Mouse (Mus musculus) erythroblast, embryonic 14.5 days (primary cell): Measurements from ENCODE around the gene Inpp4b.
"Not testable (repeated sequence)": the region's sequence is repeated elsewhere in the genome, so short reads cannot be mapped to it uniquely, and the experiment has no call there.

Source experiments
- GATA1 ChIP-seq: IDR thresholded peaks from 2 replicates; pipeline ENCODE4 v1.6.1; 2012; ENCODE audit warnings: low read length, inconsistent platforms, mixed read lengths
- TAL1 ChIP-seq: IDR thresholded peaks from 3 replicates; pipeline ENCODE4 v1.6.1; 2012; ENCODE audit warnings: low read length, inconsistent platforms, mixed read lengths

DNA sequence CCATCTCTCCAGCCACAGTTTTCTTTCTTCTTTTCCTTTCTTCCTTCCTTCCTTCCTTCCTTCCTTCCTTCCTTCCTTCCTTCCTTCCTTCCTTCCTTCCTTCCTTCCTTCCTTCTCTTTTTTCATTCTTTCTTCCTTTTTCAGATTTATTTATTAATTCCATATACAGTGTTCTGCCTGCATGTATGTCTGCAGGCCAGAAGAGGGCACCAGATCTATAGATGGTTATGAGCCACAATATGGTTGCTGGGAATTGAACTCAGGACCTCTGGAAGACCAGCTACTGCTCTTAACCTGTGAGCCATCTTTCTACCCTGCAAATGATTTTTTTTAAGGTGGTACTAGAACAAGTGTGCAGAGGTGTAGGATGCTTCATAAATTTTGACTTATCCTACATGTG is 689.7 kb downstream of the Inpp4b start:
- not testable (repeated sequence) for TF ChIP-seq TAL1, GATA1
